Mouse (Mus musculus): ENCODE results near the gene Glce. TPM values are rescaled to one million over a fixed set of nuclear protein-coding genes. Genes with fewer than 3 reads are reported as not detected.

The Glce gene
- 21.0 and 22.1 TPM in 2 replicates for polyA plus RNA-seq (2015; fragmentation: Nextera tagmentation; extraction: Ambion mirVana)

GRCm38 (mm10) chr9:62122508-62123215 lies at the start of gene Glce:
Gene Glce, minus strand, starts transcription at chr9:62122655.
- Histone ChIP-seq H3K4me3 (ENCODE audit: low read depth, low read length) (peak within 1 kb of the TSS; percentile 95), H3K27ac (ENCODE audit: low read length) (peak within 1 kb of the TSS; percentile 92), H3K4me1 (ENCODE audit: control insufficient read depth, insufficient read depth, low read length) (peaks cover 23% of the 10 kb centered on the region), H3K9ac (ENCODE audit: low read depth, low read length) (peak within 1 kb of the TSS; percentile 90), H3K36me3 (ENCODE audit: control insufficient read depth, insufficient read depth, low read length) (no peaks in the 10 kb centered on the region), H3K9me3 (replicated peaks; ENCODE audit: control insufficient read depth, low read length, poor library complexity, severe bottlenecking) (no peaks in the 10 kb centered on the region), H3K4me2 (ENCODE audit: low read length) (peak within 1 kb of the TSS; percentile 76), H3K27me3 (ENCODE audit: control insufficient read depth, insufficient read depth, low read depth, low read length) (no peaks in the 10 kb centered on the region)
- under 1% methylated on average over 51 of the region's 51 CpGs for WGBS
- ATAC-seq = peak; percentile 99

DNA sequence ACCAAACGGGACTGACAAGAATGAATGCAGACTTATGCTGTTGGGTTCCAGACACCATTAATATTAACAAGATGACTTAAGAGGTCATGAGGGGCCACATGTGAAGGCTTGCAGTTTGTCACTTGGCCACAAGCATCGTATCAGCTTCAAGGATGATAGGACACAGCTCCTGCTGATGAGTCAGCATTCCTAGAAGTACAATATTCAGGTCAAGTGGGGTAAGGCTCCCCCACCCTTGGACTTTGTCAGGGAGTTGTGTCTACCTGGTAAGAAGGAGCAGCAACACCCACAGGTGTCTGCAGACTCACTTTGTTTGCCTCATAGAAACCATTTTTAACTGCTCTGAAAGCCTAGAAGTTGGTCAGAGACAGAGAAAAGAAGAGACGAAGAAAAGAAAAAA lies 49.8 kb upstream of the Glce start:
- no peak overlapping the region for H3K27ac ChIP-seq (ENCODE audit: low read length)
- no peaks in the 10 kb centered on the region for H3K27me3 ChIP-seq (ENCODE audit: control insufficient read depth, insufficient read depth, low read depth, low read length)
- H3K36me3 ChIP-seq (ENCODE audit: control insufficient read depth, insufficient read depth, low read length) = no peaks in the 10 kb centered on the region
- ATAC-seq = no peak
- H3K9me3 ChIP-seq (replicated peaks; ENCODE audit: control insufficient read depth, low read length, poor library complexity, severe bottlenecking) = no peaks in the 10 kb centered on the region
- H3K9ac ChIP-seq (ENCODE audit: low read depth, low read length) = no peak overlapping the region
- no peaks in the 10 kb centered on the region; the same call in 1 of the 2 replicates for H3K4me1 ChIP-seq (ENCODE audit: control insufficient read depth, insufficient read depth, low read length)
- no peak overlapping the region for H3K4me3 ChIP-seq (ENCODE audit: low read depth, low read length)
- H3K4me2 ChIP-seq (ENCODE audit: low read length) = no peak overlapping the region
- 78% methylated on average over 3 of the region's 3 CpGs for WGBS

GRCm38 (mm10) chr9:62170921-62171320 lies 48.5 kb upstream of the Glce start:
- Histone ChIP-seq H3K4me1 (ENCODE audit: control insufficient read depth, insufficient read depth, low read length) (no peaks in the 10 kb centered on the region; the same call in 1 of the 2 replicates), H3K9me3 (replicated peaks; ENCODE audit: control insufficient read depth, low read length, poor library complexity, severe bottlenecking) (no peaks in the 10 kb centered on the region), H3K4me3 (ENCODE audit: low read depth, low read length) (no peak overlapping the region), H3K4me2 (ENCODE audit: low read length) (no peak overlapping the region), H3K36me3 (ENCODE audit: control insufficient read depth, insufficient read depth, low read length) (no peaks in the 10 kb centered on the region), H3K9ac (ENCODE audit: low read depth, low read length) (no peak overlapping the region), H3K27me3 (ENCODE audit: control insufficient read depth, insufficient read depth, low read depth, low read length) (no peaks in the 10 kb centered on the region), H3K27ac (ENCODE audit: low read length) (no peak overlapping the region)
- no peak for ATAC-seq
- 94% methylated on average over 2 of the region's 2 CpGs for WGBS

DNA sequence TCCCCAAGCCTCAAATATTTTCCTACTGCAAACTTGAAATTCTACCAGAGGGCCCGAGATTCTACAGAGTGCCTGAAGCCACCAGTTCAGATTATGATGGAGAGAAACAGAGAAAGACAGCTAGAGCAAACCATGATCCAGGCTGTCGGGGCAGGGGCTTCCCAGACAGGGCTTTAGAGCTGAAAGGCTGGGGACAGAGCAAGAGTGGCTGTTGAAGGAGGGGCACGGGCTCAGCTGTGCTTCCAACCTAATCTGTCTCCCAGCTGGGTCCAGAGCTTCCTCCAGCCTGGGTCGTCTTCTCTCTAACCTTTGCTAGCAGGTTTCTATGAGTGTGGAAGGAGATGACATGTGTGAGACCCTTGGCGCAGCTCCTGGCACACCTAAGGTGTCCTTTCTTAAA lies 44.2 kb upstream of the Glce start:
- H3K9ac ChIP-seq (ENCODE audit: low read depth, low read length) = no peak overlapping the region
- no peaks in the 10 kb centered on the region for H3K9me3 ChIP-seq (replicated peaks; ENCODE audit: control insufficient read depth, low read length, poor library complexity, severe bottlenecking)
- no peak overlapping the region for H3K4me3 ChIP-seq (ENCODE audit: low read depth, low read length)
- H3K27me3 ChIP-seq (ENCODE audit: control insufficient read depth, insufficient read depth, low read depth, low read length) = no peaks in the 10 kb centered on the region
- H3K27ac ChIP-seq (ENCODE audit: low read length) = no peak overlapping the region
- no peak for ATAC-seq
- H3K4me2 ChIP-seq (ENCODE audit: low read length) = no peak overlapping the region
- WGBS = 37% methylated on average over 5 of the region's 5 CpGs
- no peaks in the 10 kb centered on the region; the same call in 1 of the 2 replicates for H3K4me1 ChIP-seq (ENCODE audit: control insufficient read depth, insufficient read depth, low read length)
- no peaks in the 10 kb centered on the region for H3K36me3 ChIP-seq (ENCODE audit: control insufficient read depth, insufficient read depth, low read length)

DNA sequence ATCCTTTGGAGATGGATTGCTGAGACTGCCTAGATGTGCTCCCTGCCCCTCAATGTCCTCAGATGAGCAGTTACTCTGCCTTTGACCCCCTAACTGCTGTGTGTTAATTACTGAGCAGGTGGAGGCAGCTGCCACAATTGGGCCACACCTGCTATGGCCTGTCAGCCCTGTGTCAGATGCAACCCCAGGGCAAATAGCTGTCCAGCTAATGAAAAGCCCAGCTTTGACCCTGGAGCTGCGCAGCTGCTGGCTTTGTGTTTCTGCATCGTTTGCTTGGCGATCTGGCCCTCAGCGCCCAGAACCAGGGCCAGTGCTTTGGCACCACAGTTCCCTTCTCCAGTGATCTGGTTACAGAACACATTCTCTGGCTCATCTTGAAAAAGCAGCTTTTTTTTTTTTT lies 43.7 kb upstream of the Glce start:
- Histone ChIP-seq H3K27ac (ENCODE audit: low read length) (no peak overlapping the region), H3K36me3 (ENCODE audit: control insufficient read depth, insufficient read depth, low read length) (no peaks in the 10 kb centered on the region), H3K27me3 (ENCODE audit: control insufficient read depth, insufficient read depth, low read depth, low read length) (no peaks in the 10 kb centered on the region), H3K9me3 (replicated peaks; ENCODE audit: control insufficient read depth, low read length, poor library complexity, severe bottlenecking) (no peaks in the 10 kb centered on the region), H3K4me2 (ENCODE audit: low read length) (no peak overlapping the region), H3K4me3 (ENCODE audit: low read depth, low read length) (no peak overlapping the region), H3K9ac (ENCODE audit: low read depth, low read length) (no peak overlapping the region), H3K4me1 (ENCODE audit: control insufficient read depth, insufficient read depth, low read length) (no peaks in the 10 kb centered on the region; the same call in 1 of the 2 replicates)
- 18% methylated on average over 4 of the region's 4 CpGs for WGBS
- ATAC-seq = no peak

GRCm38 (mm10) chr9:62162889-62163291 lies 40.4 kb upstream of the Glce start:
- no peaks in the 10 kb centered on the region; the same call in 1 of the 2 replicates for H3K4me1 ChIP-seq (ENCODE audit: control insufficient read depth, insufficient read depth, low read length)
- no peaks in the 10 kb centered on the region for H3K36me3 ChIP-seq (ENCODE audit: control insufficient read depth, insufficient read depth, low read length)
- H3K9me3 ChIP-seq (replicated peaks; ENCODE audit: control insufficient read depth, low read length, poor library complexity, severe bottlenecking) = no peaks in the 10 kb centered on the region
- 0 out of 2 replicates have a peak overlapping the region, but pooled peaks have one; percentile 24 for H3K27ac ChIP-seq (ENCODE audit: low read length)
- no peak overlapping the region for H3K4me2 ChIP-seq (ENCODE audit: low read length)
- H3K9ac ChIP-seq (ENCODE audit: low read depth, low read length) = no peak overlapping the region
- no peak for ATAC-seq
- H3K4me3 ChIP-seq (ENCODE audit: low read depth, low read length) = no peak overlapping the region
- H3K27me3 ChIP-seq (ENCODE audit: control insufficient read depth, insufficient read depth, low read depth, low read length) = no peaks in the 10 kb centered on the region
- WGBS = 44% methylated on average over 4 of the region's 4 CpGs

DNA sequence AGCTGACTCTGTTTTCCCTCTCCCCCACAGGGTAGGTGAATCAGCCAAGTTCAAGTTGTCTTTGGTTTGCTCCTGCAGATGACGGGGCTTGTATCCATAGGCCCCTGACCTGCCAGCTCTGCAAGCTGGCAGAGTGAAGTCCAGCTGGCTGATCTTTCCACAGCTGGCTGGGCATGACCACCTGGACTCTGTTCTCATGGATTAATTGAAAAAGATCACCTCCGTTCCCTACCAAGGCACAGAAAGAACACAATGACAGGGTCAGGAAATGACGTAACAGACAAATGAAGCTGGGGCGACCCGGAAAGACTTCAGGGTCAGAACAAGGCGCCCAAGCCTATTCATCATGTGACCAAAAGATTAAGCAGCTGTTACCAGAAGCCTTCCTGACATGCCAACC lies 38.3 kb upstream of the Glce start:
- no peak for ATAC-seq
- 87% methylated on average over 6 of the region's 6 CpGs for WGBS
- Histone ChIP-seq H3K4me3 (ENCODE audit: low read depth, low read length) (no peak overlapping the region), H3K9me3 (replicated peaks; ENCODE audit: control insufficient read depth, low read length, poor library complexity, severe bottlenecking) (no peaks in the 10 kb centered on the region), H3K27ac (ENCODE audit: low read length) (no peak overlapping the region), H3K9ac (ENCODE audit: low read depth, low read length) (no peak overlapping the region), H3K27me3 (ENCODE audit: control insufficient read depth, insufficient read depth, low read depth, low read length) (no peaks in the 10 kb centered on the region), H3K36me3 (ENCODE audit: control insufficient read depth, insufficient read depth, low read length) (no peaks in the 10 kb centered on the region), H3K4me2 (ENCODE audit: low read length) (no peak overlapping the region), H3K4me1 (ENCODE audit: control insufficient read depth, insufficient read depth, low read length) (no peaks in the 10 kb centered on the region; the same call in 1 of the 2 replicates)

- Histone ChIP-seq H3K36me3 (ENCODE audit: control insufficient read depth, insufficient read depth, low read length) (no peaks in the 10 kb centered on the region), H3K9ac (ENCODE audit: low read depth, low read length) (no peak overlapping the region), H3K27ac (ENCODE audit: low read length) (no peak overlapping the region), H3K9me3 (replicated peaks; ENCODE audit: control insufficient read depth, low read length, poor library complexity, severe bottlenecking) (no peaks in the 10 kb centered on the region), H3K27me3 (ENCODE audit: control insufficient read depth, insufficient read depth, low read depth, low read length) (no peaks in the 10 kb centered on the region), H3K4me3 (ENCODE audit: low read depth, low read length) (no peak overlapping the region), H3K4me1 (ENCODE audit: control insufficient read depth, insufficient read depth, low read length) (no peaks in the 10 kb centered on the region; the same call in 1 of the 2 replicates), H3K4me2 (ENCODE audit: low read length) (no peak overlapping the region)
- 85% methylated on average over 4 of the region's 4 CpGs for WGBS
- ATAC-seq = no peak
These were observed 36.3 kb upstream of the Glce start for GRCm38 (mm10) chr9:62158746-62159145.

DNA sequence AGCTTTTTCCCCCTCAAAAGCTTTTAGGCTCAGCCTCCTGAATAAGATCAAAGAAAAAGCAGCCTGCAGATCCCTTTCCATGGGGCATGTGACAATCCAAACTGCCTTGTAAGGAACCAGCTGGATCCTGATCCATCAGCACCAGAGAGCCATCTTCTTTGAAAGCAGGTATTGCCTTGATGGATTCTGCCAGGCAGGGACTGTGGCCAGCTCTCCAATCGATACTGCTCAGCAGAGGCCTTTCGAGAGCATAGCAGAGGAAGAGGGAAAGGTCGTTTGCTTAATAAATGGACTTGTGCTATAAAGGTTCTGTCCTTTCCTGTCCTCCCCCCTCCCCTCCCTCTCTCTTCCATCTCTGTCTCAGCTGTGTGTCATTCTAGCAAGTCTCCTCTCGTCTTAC lies 33.4 kb upstream of the Glce start:
- ATAC-seq = no peak
- H3K4me3 ChIP-seq (ENCODE audit: low read depth, low read length) = no peak overlapping the region
- no peaks in the 10 kb centered on the region for H3K9me3 ChIP-seq (replicated peaks; ENCODE audit: control insufficient read depth, low read length, poor library complexity, severe bottlenecking)
- no peak overlapping the region for H3K27ac ChIP-seq (ENCODE audit: low read length)
- H3K4me2 ChIP-seq (ENCODE audit: low read length) = no peak overlapping the region
- H3K36me3 ChIP-seq (ENCODE audit: control insufficient read depth, insufficient read depth, low read length) = no peaks in the 10 kb centered on the region
- H3K9ac ChIP-seq (ENCODE audit: low read depth, low read length) = no peak overlapping the region
- no peaks in the 10 kb centered on the region for H3K4me1 ChIP-seq (ENCODE audit: control insufficient read depth, insufficient read depth, low read length)
- H3K27me3 ChIP-seq (ENCODE audit: control insufficient read depth, insufficient read depth, low read depth, low read length) = no peaks in the 10 kb centered on the region
- 47% methylated on average over 4 of the region's 4 CpGs for WGBS

Data from midbrain, embryonic 16.5 days (tissue).